Mouse (Mus musculus) heart, adult 11 months (tissue): Measurements from ENCODE around the gene Rpl10a.
"Not testable (repeated sequence)": the region's sequence is repeated elsewhere in the genome, so short reads cannot be mapped to it uniquely, and the experiment has no call there.

Experiments
- DNase-seq: peaks from one replicate; pipeline ENCODE4 v3.0.0; 2022

Gene Rpl10a

GRCm38 (mm10) chr17:28331241-28332112, 3.2 kb downstream of the Rpl10a start:
- peak; percentile 90 for DNase-seq

GRCm38 (mm10) chr17:28332113-28332914, 4.0 kb downstream of the Rpl10a start:
- DNase-seq: peak; percentile 90

GRCm38 (mm10) chr17:28332915-28333546, 4.8 kb downstream of the Rpl10a start:
- DNase-seq: peak; percentile 92

GRCm38 (mm10) chr17:28335267-28335666, 7.0 kb downstream of the Rpl10a start:
- peak; percentile 90 for DNase-seq

GRCm38 (mm10) chr17:28337547-28337946, 9.3 kb downstream of the Rpl10a start:
- DNase-seq: no peak

- peak; percentile 93 for DNase-seq
Observed at GRCm38 (mm10) chr17:28340578-28340977, 12.3 kb downstream of the Rpl10a start.

GRCm38 (mm10) chr17:28341091-28341490, 12.8 kb downstream of the Rpl10a start:
- DNase-seq: peak; percentile 98

- peak; percentile 96 for DNase-seq
Observed at GRCm38 (mm10) chr17:28344050-28344607, 15.9 kb downstream of the Rpl10a start.

GRCm38 (mm10) chr17:28344670-28345069, 16.4 kb downstream of the Rpl10a start:
- DNase-seq: peak; percentile 92

- DNase-seq: peak; percentile 95
Observed at GRCm38 (mm10) chr17:28345271-28345721, 17.0 kb downstream of the Rpl10a start.

- peak; percentile 98 for DNase-seq
Observed at GRCm38 (mm10) chr17:28345882-28346281, 17.6 kb downstream of the Rpl10a start.

- peak; percentile 93 for DNase-seq
Observed at GRCm38 (mm10) chr17:28347327-28347726, 19.1 kb downstream of the Rpl10a start.

GRCm38 (mm10) chr17:28348211-28348610, 19.9 kb downstream of the Rpl10a start:
- DNase-seq: peak; percentile 96

GRCm38 (mm10) chr17:28349264-28349880, 21.1 kb downstream of the Rpl10a start:
- DNase-seq: peak; percentile 94

GRCm38 (mm10) chr17:28349901-28350465, 21.7 kb downstream of the Rpl10a start:
- peak; percentile 97 for DNase-seq

GRCm38 (mm10) chr17:28350466-28351352, 22.4 kb downstream of the Rpl10a start, which contains the start of gene Tead3:
TSS of gene Tead3 (minus strand) at chr17:28350817.
- peak; percentile 98 for DNase-seq

- DNase-seq: peak; percentile 95
Observed at GRCm38 (mm10) chr17:28351353-28351890, 23.2 kb downstream of the Rpl10a start.

GRCm38 (mm10) chr17:28352018-28352417, 23.7 kb downstream of the Rpl10a start:
- DNase-seq: no peak

GRCm38 (mm10) chr17:28355871-28356270, 27.6 kb downstream of the Rpl10a start:
- DNase-seq: peak; percentile 92

GRCm38 (mm10) chr17:28358576-28359261, 30.4 kb downstream of the Rpl10a start:
- not testable (repeated sequence) for DNase-seq
